Mouse (Mus musculus) c-Kit-negative CD71-positive TER-119-positive erythroid progenitor cells, embryonic 14.5 days (primary cell): ENCODE measurements around the gene Foxf1.

Experiments used
- DNase-seq: peaks from one replicate; pipeline ENCODE4 v3.0.0-alpha.2; 2013; ENCODE audit warnings: low read depth, low spot score

Gene Foxf1

GRCm38 (mm10) chr8:121084210-121084951 lies at the start of gene Foxf1:
Gene Foxf1, plus strand, starts transcription at chr8:121084386.
- no peak for DNase-seq

- no peak for DNase-seq
Measured at GRCm38 (mm10) chr8:121035611-121036010, 48.6 kb upstream of the Foxf1 start.

DNA sequence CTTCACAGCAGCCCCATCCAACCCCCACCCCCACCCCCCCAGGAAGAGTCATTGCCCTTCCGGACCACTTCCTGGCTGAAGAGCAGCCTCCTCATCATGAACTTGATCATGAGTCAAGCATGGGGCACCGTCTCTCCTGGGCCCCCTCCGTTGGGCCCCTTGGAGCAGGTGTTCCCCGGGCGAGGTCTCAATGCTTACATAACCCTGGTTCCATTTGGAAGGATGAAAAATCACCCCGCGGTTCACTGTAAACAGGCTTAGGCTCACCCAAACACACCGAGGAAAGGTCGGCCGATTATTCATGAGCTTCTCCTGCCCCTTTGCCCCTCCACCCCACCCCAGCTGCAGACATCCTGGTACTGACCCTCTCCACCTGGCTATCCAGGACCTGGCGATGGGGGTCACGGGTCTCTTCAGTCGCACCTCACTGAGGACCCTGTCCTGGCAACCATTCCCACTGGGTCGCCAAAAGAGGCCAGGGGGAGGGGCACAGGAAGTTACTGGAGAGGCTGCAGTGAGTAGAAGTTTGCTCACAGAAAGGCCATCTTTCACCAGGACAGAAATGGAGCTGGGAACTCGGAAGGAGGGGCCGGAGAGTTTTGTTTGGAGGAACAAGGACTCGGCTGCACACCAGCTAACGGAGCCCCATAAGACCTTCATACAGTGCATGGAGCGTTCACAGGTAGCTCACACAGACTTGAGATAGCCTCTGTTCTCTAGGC lies 40.3 kb upstream of the Foxf1 start:
- DNase-seq = no peak

DNA sequence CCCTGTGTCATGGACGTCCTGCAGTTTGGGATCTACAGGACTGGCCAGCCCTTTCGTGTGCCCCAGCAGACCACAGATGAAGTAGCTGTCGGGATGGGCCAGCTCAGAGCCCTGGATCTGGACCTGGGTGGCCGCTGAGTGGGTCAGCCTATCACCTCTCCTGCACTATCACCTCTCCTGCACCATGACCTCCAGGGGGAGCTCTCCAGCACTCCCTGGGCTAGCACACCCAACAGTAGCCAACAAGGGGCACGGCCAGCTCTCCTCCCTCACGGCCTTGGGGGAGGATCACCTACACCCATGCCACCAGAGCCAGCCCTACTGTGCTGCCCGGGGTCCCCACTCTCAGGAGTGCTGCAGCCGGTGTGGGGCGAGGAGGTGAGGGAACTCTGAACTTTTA lies 36.7 kb upstream of the Foxf1 start:
- no peak for DNase-seq

GRCm38 (mm10) chr8:121058081-121058480 lies 26.1 kb upstream of the Foxf1 start:
- DNase-seq = no peak

- DNase-seq = no peak
Measured at GRCm38 (mm10) chr8:121059098-121059497, 25.1 kb upstream of the Foxf1 start.

- no peak for DNase-seq
Measured at GRCm38 (mm10) chr8:121062521-121062920, 21.7 kb upstream of the Foxf1 start.

GRCm38 (mm10) chr8:121063649-121064048 lies 20.5 kb upstream of the Foxf1 start:
- no peak for DNase-seq

GRCm38 (mm10) chr8:121071454-121071853 lies 12.7 kb upstream of the Foxf1 start:
- no peak for DNase-seq

DNA sequence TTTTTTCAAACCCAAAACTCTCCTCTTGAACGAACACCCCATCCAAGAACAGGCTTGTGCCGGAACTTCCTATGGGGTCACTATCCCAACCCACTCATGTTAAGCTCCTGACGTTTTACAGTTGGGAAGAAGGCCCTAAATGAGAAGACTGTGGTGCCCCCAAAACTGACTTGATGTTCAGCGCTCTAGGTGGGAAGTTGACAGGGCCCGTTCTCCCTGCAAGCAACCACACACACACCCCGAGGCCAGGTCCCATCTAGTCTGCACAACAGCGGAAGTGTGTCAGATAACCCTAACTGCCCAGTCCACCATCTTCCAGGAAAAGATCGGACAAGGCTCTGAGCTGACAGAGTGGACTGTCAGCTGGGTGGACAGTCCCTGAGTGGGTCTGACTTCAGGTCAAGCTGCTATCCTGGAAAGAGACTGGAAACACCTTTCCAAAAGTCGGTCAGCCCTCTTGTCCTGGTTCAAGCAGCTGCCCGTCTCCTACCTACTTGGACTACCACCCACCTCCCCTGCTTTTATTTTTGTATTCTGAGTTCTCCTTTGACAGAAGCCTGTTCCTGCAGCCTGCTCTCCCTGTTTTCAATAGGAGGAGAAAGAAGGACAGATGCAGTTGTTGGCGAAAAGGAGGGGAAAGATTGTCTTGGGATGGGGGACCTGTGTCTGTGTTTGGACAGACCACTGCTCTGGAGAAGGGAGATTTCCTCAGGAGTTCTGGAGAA lies 11.6 kb upstream of the Foxf1 start:
- no peak for DNase-seq

GRCm38 (mm10) chr8:121073174-121074107 lies 10.7 kb upstream of the Foxf1 start:
- no peak for DNase-seq

DNA sequence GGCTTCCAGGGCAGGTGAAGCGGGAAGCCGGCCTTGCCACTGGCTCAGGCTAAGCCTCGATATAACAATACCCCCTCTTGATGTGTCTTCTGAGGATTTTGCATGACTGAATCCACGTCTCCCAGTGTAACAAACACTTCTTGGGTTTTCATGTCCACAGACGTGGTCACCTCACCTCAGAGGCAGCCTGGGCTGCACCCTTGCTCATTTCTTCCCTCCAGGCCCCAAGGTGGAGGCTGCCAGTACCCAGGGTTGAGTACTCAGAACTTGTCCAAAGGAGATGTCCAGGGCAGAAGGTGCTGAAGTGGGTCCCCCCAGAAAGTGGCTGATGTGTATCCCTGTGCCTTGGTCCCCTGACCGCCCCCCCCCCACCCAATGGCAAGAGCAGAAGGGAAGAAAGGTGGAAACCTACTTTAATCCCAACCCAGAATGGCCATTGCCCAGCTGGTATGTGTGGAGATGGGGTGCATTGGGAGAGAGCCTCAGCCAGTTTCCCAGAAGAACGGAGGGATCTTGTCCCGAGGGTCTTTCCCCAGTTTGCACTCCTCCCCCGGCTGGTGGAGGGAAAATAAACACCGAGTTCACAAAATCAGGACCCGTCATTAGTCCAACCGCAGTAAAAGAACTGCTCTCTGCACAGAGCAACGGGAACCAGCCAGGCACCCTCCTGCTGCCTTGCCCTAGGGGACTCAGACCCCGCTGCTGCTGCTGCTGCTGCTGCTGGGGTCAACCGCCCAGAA lies 9.9 kb upstream of the Foxf1 start:
- DNase-seq = no peak

- no peak for DNase-seq
Measured at GRCm38 (mm10) chr8:121074848-121075145, 9.4 kb upstream of the Foxf1 start.

DNA sequence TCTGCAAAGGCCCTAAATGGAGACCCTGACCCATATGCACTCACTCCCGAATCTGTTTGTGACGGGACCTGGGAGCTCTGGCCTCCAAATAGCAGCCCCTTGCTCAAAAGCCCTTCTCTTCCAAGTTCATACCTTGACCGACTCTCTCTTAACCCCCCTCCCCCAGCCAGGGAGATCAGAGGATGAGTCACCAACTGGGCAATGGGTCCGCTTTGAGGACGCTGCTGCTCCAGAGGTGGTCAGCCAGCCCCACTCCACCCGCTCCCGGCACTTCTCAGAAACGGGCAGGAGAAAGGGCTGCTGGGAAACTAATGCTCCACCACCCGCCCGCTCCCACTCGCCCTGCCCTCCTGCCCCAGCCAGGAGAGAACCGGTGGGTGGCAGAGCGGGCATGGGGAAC lies 8.2 kb upstream of the Foxf1 start:
- DNase-seq = no peak

DNA sequence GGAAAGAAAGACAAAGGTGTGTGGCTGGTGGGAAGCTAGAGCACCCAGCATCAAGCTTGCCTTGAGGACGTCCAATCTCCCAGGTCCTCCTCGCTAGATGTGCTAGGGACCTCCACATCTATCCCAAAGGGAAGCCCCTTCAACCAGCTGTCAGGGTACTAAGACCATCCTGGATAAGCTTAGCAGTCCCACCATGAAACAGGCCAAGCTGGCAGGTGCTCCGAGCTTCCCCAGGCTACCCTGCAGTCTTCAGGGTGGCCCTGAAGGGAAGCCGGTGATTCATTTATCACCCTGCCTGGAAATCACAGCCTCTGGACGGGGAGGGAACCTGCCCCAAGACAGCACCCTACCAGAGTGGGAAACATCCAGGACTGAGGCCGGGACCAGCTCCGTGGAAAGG lies 7.6 kb upstream of the Foxf1 start:
- no peak for DNase-seq

DNA sequence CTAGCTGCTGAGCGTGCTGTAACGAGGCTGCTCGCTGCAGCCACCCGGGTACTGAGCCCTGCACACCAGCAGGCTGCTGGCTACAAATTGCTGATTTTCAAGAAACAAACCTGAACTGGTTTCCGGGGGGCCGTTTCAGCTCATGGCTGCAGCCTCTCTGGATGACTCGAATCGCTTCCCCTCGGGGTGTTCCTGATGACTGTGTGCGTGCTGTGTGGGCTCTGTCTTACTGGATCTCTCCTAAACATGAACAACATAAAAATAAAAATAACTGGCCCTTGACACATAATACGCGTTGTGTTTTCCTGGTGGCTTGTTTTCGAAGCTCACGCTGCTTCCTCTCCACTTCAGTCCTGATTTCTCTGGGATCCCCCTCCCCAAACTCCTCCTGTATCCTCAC lies 5.5 kb upstream of the Foxf1 start:
- DNase-seq = no peak

DNA sequence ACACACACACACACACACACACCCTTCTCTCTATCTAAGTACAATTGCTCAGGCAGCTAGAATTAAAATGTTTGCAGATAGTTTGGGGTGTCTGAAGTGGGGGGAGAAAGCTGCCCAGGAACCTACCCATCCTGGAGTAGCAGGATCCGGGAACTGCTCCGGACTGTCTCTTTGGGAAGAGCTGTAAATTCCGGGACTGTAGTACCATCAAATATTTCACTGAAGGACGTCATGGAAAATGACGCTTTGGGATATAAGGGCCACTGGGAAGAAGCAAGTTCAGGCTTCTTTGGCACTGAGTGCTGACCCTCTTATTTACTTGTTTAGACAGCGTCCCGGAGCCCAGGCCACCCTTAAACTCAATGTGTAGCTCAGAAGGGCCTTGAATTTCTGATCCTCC lies 5.0 kb upstream of the Foxf1 start:
- no peak for DNase-seq

- DNase-seq = no peak
Measured at GRCm38 (mm10) chr8:121079944-121080343, 4.2 kb upstream of the Foxf1 start.

DNA sequence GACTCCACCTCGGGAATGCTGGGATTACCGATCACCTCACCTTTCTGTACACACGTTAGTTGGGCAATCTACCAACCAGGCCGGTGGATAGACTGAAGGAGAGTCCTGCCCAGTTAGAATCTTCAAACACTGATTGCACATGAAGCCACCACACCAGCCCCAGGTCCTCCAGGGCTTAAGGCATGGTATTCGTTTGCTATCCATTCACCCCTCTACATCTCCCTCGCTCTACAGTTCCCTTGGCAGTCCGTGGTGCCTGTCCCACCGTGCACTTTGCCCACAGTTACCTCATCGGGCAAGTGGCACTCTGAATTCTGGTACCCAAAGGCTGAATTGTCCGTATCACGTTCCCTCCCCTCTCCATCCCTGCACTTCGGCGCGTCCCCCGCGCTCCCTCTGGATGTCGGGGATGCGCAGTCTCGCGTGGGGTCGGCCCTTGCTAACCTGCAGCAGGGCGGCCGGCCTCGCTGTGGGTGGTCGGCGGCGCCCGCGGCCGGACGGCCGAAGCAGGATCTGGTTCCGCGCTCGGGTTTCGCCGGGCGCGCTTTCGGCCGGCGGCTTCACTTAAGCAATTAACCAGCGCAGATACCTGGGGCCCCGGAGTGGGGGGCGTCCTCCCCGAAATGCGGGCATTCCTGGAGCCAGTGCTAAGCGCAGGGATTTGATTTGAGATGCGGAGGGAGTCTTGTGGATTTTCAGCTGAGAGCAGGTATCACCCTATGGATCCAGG lies 3.7 kb upstream of the Foxf1 start:
- no peak for DNase-seq

DNA sequence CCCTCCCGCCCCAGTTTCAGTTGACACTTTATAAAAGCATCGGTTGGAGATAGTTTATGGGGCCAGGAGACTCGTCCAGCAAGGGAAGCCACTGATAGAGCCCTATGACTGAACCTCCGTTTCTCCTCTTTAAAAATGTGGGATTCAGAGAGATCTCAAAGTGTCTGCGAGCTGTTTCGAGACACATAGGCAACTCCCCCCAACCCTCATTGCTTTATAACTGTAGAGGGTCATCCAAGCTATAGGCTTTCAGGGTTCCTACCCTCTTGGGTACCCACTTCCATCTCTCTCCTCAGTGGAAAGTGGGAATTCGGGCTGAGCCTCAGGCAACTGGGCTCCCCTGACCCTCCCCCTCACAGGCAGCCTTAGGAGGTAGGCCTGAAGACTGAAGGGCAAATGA lies 2.8 kb upstream of the Foxf1 start:
- DNase-seq = no peak
